9 mouse cellular contexts compared by ENCODE assay signal in genomic region chr2:125259230-125260120, GRCm38 (mm10). TPM values are rescaled to one million over a fixed set of nuclear protein-coding genes. Genes with fewer than 3 reads are reported as not detected.
A peak's percentile ranks its signal among the peaks of the same experiment; 100 is the strongest.
DNase-seq lines count a peak whose midpoint lies in the region; ATAC-seq and TF ChIP-seq lines count a peak whose summit lies in the region.
"Had no signal": no experiment of that assay in that cellular context is flagged by ENCODE, and none has a peak within 500 bp of the region (broad histone marks: within the 10 kb centered on the region; RNA-seq: fewer than 3 reads in every experiment).

No protein-coding gene starts in this region.

- TF ChIP-seq CTCF in forebrain, postnatal 0 days (IDR thresholded peaks at IDR 0.05; ENCODE audit: low read depth): peak; percentile 63
- peak; percentile 34; the same call in 1 of the 2 replicates for TF ChIP-seq CTCF in spleen, adult 2 months (IDR thresholded peaks at IDR 0.05; ENCODE audit: extremely low read depth, insufficient read depth, insufficient read length, insufficient replicate concordance)

- peak; percentile 31 for DNase-seq in forebrain, postnatal 0 days
- DNase-seq in spleen, adult 2 months (ENCODE audit: low read depth in 1 of 2, low spot score in 2 of 2): no peak
- DNase-seq in spleen, postnatal 4 days (ENCODE audit: low spot score in 2 of 2): no peak
- DNase-seq in spleen, adult 12 weeks (ENCODE audit: low spot score): no peak
- no peak for DNase-seq in adrenal gland, postnatal 4 days (ENCODE audit: low spot score in 2 of 2)

- H3K9me3 ChIP-seq in forebrain, postnatal 0 days (ENCODE audit: low read length): no peaks in the 10 kb centered on the region
- no peaks in the 10 kb centered on the region for H3K9me3 ChIP-seq in forebrain, embryonic 13.5 days (replicated peaks)
- H3K9me3 ChIP-seq: hindbrain, embryonic 15.5 days had no signal

- WGBS in forebrain, postnatal 0 days: 86% methylated on average over 14 of the region's 14 CpGs
- WGBS in forebrain, embryonic 13.5 days: 85% methylated on average over 14 of the region's 14 CpGs
- 85% methylated on average over 14 of the region's 14 CpGs for WGBS in spleen, adult 2 months

- no peak overlapping the region for H3K4me3 ChIP-seq in forebrain, postnatal 0 days (ENCODE audit: low read depth, low read length)
- no peak overlapping the region for H3K4me3 ChIP-seq in forebrain, embryonic 13.5 days
- no peak overlapping the region for H3K4me3 ChIP-seq in spleen, adult 2 months (ENCODE audit: extremely low read depth, insufficient read depth, insufficient read length)
- H3K4me3 ChIP-seq: hindbrain, embryonic 15.5 days had no signal

- H3K36me3 ChIP-seq in forebrain, postnatal 0 days (ENCODE audit: insufficient read depth): peaks cover 21% of the 10 kb centered on the region
- H3K36me3 ChIP-seq in forebrain, embryonic 13.5 days (ENCODE audit: poor library complexity, severe bottlenecking): peaks cover 36% of the 10 kb centered on the region
- H3K36me3 ChIP-seq in spleen, adult 2 months (ENCODE audit: control insufficient read depth, insufficient read depth, low read length): peaks cover 4% of the 10 kb centered on the region

- no peak for TF ChIP-seq POLR2A in spleen, adult 2 months (IDR thresholded peaks at IDR 0.05; ENCODE audit: low read depth, low read length)

- H3K9ac ChIP-seq in forebrain, postnatal 0 days: no peak overlapping the region
- H3K9ac ChIP-seq in forebrain, embryonic 13.5 days: no peak overlapping the region
- H3K9ac ChIP-seq: hindbrain, embryonic 15.5 days had no signal

- no peaks in the 10 kb centered on the region for H3K27me3 ChIP-seq in forebrain, postnatal 0 days (ENCODE audit: insufficient read depth, low read length)
- no peaks in the 10 kb centered on the region for H3K27me3 ChIP-seq in forebrain, embryonic 13.5 days
- H3K27me3 ChIP-seq in spleen, adult 2 months (ENCODE audit: control insufficient read depth, insufficient read depth, low read length): no peaks in the 10 kb centered on the region
- H3K27me3 ChIP-seq: hindbrain, embryonic 15.5 days had no signal

- ATAC-seq in forebrain, postnatal 0 days: no peak
- ATAC-seq in forebrain, embryonic 13.5 days: no peak
- 0 out of 2 replicates have a peak, but pooled peaks have one; percentile 61 for ATAC-seq in granulocyte monocyte progenitor cell, adult 5-6 weeks (replicated peaks; ENCODE audit: poor library complexity, severe bottlenecking)
- ATAC-seq in megakaryocyte-erythroid progenitor cell, adult 5-6 weeks (replicated peaks; ENCODE audit: low FRiP score, low TSS enrichment, poor library complexity, severe bottlenecking): 0 out of 2 replicates have a peak, but pooled peaks have one; percentile 58

- H3K27ac ChIP-seq in forebrain, postnatal 0 days (ENCODE audit: low read depth, low read length): no peak overlapping the region
- no peak overlapping the region for H3K27ac ChIP-seq in forebrain, embryonic 13.5 days
- H3K27ac ChIP-seq in spleen, adult 2 months (ENCODE audit: insufficient read depth, low read length): no peak overlapping the region
- H3K27ac ChIP-seq: hindbrain, embryonic 15.5 days had no signal

- H3K4me1 ChIP-seq in forebrain, postnatal 0 days (ENCODE audit: insufficient read depth): no peaks in the 10 kb centered on the region
- H3K4me1 ChIP-seq in forebrain, embryonic 13.5 days: 0 out of 2 replicates have a peak, but pooled peaks cover 4% of the 10 kb centered on the region
- H3K4me1 ChIP-seq in spleen, adult 2 months (ENCODE audit: control insufficient read depth, insufficient read depth, insufficient read length): no peaks in the 10 kb centered on the region

- H3K4me2 ChIP-seq in forebrain, postnatal 0 days (ENCODE audit: low read depth): no peak overlapping the region
- no peak overlapping the region for H3K4me2 ChIP-seq in forebrain, embryonic 13.5 days
- H3K4me2 ChIP-seq: hindbrain, embryonic 15.5 days had no signal

RNA-seq across cellular contexts. Expression of gene Dut, which starts 12.5 kb away (rescaled TPM):
- 48.6 and 50.3 TPM in 2 replicates for total RNA-seq in forebrain, postnatal 0 days (2014; rRNA removed)
- 89.8 and 96.3 TPM in 2 replicates for polyA plus RNA-seq in forebrain, postnatal 0 days (2015; fragmentation: Nextera tagmentation; extraction: Ambion mirVana)
- 188 and 199 TPM in 2 replicates for polyA plus RNA-seq in forebrain, embryonic 13.5 days (2015; fragmentation: Nextera tagmentation; extraction: Ambion mirVana)
- 14.3 and 32.4 TPM in 2 replicates for polyA plus RNA-seq in spleen, adult 2 months (2012; rRNA removed)
- total RNA-seq in granulocyte monocyte progenitor cell, adult 5-6 weeks (2014; fragmentation: Nextera tagmentation): 295 and 300 TPM in 2 replicates
- 188 and 215 TPM in 2 replicates for total RNA-seq in granulocyte monocyte progenitor cell, adult 5-6 weeks (2017)
- 495 and 588 TPM in 2 replicates for total RNA-seq in megakaryocyte-erythroid progenitor cell, adult 5-6 weeks (2014; fragmentation: Nextera tagmentation)
- 309 and 443 TPM in 2 replicates for total RNA-seq in megakaryocyte-erythroid progenitor cell, adult 5-6 weeks (2017)
- 10 to 100 TPM; 73.2 to 75.0 TPM for total RNA-seq in adrenal gland, postnatal 4 days (2021)

Comparison
In these comparisons a context has a peak if more than half of its experiments do, and no peak if none do; other contexts are left out.
1. ATAC-seq: peak in granulocyte monocyte progenitor cell, adult 5-6 weeks (single experiment) and megakaryocyte-erythroid progenitor cell, adult 5-6 weeks (single experiment); none in forebrain, postnatal 0 days (single experiment) and forebrain, embryonic 13.5 days (single experiment).